Mouse (Mus musculus) NIH3T3 (cell line): Measurements from ENCODE around the gene Tspyl3.
A peak's percentile ranks its signal among the peaks of the same experiment; 100 is the strongest.
"Not testable (repeated sequence)": the region's sequence is repeated elsewhere in the genome, so short reads cannot be mapped to it uniquely, and the experiment has no call there.

Experiments
- DNase-seq: peaks from one replicate; pipeline ENCODE4 v3.0.0-alpha.2; 2012; ENCODE audit warnings: low read depth

Tspyl3 gene

DNA sequence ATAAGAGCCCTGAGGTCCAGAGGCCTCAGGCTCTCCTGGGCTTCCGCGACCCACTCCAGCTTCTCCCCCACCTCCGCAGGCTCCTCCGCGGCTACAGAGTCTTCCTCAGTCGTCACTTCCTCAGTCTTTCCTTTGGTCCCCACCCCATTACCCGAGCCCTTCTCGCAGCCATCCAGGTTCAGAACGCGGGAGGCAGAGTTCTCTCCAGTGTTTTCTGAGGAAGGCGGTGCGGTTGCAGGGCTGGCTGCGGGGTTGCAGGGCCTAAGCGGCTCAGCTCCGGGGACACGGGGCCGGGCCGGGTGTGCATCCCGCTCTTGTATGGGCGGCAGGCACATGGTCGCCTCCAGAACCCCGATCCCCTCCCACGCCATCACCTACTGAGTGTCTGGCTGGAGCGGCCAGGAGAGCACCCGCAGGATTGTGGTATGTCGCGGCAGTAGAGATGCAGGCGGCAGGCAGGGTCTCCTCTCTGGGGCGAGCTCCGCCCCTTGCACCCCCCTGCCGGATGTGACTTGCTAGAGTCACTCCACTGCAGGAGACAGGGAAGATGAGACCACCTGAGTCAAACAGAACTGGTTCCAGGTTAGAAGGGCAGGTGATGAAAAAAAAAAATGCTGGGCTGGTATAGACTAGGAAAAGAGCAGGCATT, at the start of gene Tspyl3:
TSS of gene Tspyl3 (minus strand) at position 496 of the 649 bp plus-strand sequence.
- DNase-seq: no peak

DNA sequence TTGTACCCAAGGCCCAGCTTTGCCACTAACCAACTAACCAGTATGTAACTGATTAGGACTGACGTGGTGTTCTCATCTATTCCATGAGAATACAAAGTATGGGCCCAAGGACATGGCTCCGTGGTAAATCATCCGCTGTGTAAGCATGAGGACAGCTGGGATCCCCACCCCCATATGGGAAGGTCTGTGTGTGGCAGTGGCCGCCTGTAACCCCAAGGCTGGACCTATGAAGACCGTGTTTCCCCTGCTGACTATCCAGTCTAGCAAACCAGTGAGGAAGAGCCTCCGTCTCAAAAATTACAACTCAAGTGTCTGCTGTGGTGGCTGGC, 49.6 kb upstream of the Tspyl3 start:
- no peak for DNase-seq

DNA sequence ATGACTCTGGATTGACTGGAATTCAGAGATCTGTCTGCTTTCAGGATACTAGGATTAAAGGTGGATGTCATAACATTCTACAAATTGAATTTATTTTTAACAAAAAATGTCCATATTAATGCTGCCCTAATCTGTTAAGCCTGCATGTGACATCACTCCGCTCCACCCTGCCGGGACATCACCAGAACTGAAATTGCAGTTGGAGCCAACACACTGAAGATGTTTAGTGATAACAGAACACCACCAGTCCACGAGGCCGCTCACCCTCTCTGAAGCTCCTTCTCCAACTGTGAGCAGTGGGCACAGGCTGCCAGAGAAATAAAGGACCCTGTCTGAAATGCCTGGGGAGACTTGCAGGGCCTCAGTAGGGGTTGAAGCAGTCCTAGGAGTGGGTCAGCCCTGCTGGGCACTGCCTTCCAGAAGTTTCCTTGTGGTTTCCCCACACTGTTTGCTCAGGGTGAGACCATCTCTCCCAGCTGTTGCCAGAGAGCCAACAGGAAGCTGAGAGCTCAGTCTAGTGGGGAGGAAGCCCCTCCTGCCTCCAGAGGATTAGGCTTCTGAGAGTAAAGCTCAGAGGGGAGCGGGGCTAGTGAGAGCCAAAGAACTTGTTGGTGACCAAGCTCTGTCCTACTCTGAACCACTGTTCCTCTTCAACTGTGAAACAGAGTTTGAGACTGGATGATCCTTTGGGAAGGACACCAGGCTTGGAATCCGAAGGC, 49.1 kb upstream of the Tspyl3 start:
- not testable (repeated sequence) for DNase-seq

DNA sequence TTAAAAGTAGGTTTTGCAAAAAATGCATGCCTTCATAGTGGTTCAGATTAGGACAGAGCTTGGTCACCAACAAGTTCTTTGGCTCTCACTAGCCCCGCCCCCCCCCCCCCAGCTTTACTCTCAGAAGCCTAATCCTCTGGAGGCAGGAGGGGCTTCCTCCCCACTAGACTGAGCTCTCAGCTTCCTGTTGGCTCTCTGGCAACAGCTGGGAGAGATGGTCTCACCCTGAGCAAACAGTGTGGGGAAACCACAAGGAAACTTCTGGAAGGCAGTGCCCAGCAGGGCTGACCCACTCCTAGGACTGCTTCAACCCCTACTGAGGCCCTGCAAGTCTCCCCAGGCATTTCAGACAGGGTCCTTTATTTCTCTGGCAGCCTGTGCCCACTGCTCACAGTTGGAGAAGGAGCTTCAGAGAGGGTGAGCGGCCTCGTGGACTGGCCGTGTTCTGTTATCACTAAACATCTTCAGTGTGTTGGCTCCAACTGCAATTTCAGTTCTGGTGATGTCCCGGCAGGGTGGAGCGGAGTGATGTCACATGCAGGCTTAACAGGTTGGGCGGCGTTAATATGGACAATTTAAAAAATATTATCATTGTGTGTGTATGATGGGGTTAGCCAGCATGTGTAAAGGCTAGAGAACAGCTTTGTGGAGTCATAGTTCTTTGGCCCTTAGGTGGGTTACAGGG, 45.1 kb upstream of the Tspyl3 start:
- DNase-seq: not testable (repeated sequence)

DNA sequence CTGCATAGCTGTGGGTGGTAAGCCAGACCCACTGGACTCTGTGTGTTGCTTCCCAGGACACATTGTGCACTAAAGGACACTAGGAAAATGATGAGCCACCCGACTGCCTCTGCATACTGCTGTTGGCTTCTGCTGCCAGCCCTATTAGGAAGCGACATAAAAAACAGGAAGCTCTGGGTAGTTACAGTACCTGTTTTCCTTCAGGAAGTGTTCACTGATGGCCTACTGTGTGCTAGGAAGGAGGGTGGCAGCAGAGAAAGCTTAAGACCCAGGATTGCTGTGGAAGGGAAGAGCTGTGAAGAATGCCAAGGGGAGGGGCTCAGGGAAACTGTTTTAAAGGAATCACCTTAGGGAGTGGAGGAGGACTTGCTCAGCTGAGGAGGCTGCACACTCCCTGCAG, 42.1 kb upstream of the Tspyl3 start:
- DNase-seq: no peak

- DNase-seq: no peak
These were observed 37.8 kb upstream of the Tspyl3 start for GRCm38 (mm10) chr2:153263053-153263452.

DNA sequence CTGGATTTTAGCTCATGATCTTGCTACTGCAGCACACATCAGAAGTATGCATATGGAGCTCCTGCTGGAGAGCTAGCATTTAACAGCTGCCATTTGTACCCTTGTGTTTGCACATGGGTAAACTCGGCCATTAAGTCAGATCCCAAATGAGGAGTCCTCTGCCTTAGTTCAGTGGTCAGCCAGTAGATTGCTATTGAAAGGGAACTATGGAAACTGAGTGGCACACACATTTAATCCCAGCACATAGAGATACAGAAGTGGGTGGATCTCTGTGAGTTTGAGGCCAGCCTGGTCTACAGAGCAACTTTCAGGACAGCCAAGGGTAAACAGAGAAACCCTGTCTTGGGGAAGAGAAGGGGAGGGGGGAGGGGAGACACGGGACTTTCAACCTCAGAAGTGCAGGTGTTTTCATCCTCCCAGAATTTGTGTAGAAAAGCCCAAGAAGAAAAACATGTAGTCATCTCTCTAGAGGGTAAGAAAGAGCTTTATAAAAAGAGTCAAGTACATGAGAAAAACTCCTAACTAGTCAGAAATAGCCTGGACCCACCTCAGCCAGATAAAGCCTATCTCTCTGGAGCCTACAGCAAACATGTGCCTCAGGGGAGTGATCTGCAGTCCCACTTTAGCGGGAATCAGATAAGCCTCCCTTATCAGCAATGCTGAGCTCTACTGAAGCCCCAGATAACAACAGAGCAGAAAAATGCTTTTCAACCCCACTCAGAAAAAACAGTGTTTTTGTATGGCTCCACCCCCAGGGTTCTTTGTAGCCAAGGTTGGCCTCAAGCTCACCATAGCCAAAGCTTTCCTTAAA, 34.8 kb upstream of the Tspyl3 start:
- no peak for DNase-seq

DNA sequence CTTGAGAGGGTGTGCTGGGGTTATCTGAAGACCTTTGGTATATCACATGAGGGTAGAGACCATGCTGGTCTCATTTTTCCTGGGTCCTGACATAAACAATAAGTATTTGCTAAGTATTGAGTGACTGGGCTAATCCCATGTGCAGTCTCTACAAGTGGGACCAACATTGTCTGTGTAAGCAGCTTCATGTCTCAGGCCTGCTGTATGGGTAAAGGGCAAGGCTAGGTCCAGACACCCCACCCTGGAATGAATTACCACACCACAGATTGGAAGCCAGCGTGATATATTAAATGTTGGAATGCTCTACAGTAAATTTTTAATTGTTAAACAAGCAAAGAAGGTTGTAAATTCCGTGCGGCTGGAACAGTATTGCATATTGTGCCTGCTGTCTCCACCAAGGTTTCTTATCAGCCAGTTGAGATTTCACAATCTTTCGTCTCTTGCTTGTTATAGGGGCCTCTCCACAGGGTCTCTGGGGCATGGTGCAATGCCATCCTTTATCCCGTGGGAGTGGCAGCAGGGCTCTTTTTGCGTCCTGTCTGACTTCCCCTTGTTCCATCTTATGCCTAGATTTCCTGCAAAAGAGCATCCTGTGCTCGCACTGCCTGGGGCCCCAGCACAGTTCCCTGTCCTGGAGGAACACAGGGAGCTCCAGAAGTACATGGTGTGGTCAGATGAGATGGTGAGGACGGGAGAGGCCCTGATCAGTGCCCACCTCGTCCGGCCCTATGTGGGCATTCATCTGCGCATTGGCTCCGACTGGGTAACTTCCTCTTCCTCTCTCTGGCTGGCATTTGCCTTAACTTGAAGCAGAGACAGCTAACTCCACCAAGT, 34.0 kb upstream of the Tspyl3 start:
- no peak for DNase-seq

- DNase-seq: no peak
These were observed 31.4 kb upstream of the Tspyl3 start for GRCm38 (mm10) chr2:153256604-153257003.

GRCm38 (mm10) chr2:153249751-153250150, 24.5 kb upstream of the Tspyl3 start:
- DNase-seq: no peak

DNA sequence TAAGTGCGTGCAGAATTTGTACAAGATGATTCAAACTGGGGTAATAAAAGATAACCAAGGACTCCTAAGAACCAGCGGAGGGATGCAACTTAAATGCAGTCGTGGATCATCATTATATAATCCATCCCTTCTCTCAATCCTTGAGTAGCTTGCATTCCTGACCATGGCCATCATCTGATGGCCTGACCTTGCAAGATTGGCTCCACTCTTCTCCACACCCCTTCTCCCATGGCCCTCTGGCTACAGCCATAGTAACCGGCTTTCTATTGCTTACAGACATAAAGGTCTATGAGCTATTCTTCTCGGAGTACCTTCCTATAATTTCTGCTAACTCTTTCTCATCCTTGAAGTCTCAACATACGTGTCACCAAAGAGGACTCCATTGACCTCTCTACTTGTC, 16.9 kb upstream of the Tspyl3 start:
- DNase-seq: peak; percentile 30

- peak; percentile 93 for DNase-seq
These were observed 16.2 kb upstream of the Tspyl3 start, which contains the start of the genes Plagl2 and Pofut1 for GRCm38 (mm10) chr2:153241250-153242014. Gene Plagl2 (minus strand): TSS chr2:153241426. Gene Pofut1 (plus strand): TSS chr2:153241533.

DNA sequence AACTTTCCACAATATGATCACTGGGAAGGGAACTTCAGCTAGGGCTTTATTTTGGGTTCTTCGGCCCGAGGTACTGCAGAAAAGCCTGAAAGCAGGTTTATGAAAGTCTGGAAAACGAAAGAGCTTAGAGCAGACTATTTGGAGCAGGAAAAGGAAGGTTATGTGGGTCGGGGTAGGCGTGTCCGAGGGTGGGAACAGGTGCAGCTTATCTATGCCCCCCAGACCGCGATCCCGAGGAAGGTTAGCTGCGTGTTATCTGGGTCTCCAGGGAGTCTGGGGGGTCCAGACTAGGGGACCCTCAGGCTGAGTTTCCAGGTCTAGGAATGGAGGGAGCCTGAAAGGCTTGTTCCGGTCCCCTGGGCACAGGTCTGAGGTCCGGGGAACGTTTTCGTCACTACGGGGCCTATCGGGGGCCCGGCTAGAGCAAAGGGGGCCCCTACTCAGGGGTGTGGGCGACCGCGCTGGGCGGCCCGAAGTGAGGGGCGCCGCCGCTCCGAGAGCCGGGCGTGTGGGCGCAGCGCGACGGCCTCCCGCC, 15.5 kb upstream of the Tspyl3 start:
- peak; percentile 20 for DNase-seq

DNA sequence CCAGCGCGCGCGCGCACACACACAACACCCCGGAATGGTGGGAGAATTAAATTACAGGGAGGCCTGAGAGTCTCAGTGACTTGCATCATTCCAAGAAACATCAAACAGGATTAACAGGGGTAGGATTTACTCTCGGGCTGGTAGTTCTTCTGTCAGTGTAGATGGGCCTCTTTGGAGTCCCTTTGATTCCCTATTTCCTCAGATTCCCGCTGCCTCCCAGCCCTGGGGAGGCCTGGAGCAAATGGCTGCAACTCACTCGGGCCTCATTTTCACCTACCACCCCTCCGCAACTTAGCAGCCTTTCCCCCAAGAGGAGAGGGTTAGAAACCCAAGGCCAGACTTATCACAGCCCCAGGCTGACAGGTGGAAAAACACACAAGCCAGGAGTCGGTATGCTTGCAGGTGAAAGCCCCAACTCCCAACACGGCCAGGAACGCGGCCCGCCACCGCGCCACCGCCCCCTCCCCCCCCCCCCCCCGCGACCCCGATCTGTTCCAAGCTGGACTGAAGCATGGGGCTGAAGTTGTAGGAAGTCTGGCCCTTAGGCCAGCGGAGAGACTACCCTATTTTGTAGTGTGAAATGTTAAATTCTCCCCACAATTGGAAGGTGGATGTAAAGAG, 14.7 kb upstream of the Tspyl3 start:
- peak; percentile 67 for DNase-seq

GRCm38 (mm10) chr2:153239021-153239859, 14.0 kb upstream of the Tspyl3 start:
- no peak for DNase-seq

DNA sequence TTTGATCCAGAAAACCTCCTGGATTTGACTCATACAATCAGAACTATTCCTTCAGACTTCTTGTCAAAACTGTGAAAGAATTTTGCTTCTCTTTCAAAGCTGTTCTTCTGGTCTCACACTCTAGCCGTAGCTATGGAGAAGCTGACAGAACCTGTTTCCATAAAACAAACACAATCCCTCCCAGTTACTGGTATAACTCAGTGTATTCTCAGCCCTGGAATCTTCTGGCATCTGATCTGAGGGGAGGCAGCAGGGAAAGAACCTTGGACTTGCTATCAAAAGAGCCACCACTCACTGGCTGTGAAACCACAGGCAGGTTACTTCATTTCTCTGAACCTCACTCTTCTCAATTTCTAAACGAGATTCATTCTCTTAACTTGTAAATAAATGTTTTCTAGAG, 13.2 kb upstream of the Tspyl3 start:
- DNase-seq: no peak

- no peak for DNase-seq
These were observed 12.7 kb upstream of the Tspyl3 start for GRCm38 (mm10) chr2:153237891-153238290.

DNA sequence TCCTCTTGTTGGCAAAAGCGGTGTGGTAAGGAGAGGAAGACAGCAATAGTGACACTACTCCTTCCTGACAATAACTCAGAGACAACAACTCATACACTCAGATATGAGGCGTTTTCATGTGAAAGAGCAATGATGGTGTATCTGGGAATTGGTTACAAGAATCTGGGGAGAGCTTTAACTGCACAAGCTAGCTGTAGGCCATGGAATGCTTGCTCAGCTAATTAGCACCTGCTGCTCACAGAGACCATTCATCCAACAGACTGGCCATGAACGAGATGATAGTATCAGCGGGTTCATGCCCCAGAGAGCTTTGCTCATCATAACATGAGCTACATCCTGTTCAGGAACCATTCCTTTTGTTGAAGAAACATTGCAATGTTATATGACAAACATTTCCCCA, 12.0 kb upstream of the Tspyl3 start:
- no peak for DNase-seq

DNA sequence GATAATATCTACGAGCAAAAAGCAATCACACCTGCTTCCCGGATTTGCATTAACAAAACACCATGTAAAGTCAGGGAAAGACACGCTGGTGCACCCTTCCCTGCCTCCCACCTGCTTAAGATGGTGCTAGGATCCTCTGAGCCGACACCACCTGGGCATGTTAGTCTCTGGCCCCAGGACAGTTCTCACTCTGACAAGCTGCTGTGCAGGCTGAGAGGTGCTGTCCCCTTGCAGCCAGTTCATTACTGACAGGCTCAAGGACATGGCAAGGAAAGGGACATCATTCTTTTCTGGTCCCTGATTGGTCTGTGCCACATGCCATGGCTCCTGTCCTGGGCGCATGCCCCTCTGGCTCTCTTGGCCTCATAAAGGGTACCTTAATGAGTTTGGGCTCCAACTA, 3.3 kb upstream of the Tspyl3 start:
- DNase-seq: no peak
